Mouse (Mus musculus) yolk sac, embryonic 10.5 days (tissue): Measurements from ENCODE around the gene Nostrin.

Experiments used
- DNase-seq: peaks from one replicate; pipeline ENCODE4 v3.0.0-alpha.2; 2017; ENCODE audit warnings: low spot score

Nostrin gene

DNA sequence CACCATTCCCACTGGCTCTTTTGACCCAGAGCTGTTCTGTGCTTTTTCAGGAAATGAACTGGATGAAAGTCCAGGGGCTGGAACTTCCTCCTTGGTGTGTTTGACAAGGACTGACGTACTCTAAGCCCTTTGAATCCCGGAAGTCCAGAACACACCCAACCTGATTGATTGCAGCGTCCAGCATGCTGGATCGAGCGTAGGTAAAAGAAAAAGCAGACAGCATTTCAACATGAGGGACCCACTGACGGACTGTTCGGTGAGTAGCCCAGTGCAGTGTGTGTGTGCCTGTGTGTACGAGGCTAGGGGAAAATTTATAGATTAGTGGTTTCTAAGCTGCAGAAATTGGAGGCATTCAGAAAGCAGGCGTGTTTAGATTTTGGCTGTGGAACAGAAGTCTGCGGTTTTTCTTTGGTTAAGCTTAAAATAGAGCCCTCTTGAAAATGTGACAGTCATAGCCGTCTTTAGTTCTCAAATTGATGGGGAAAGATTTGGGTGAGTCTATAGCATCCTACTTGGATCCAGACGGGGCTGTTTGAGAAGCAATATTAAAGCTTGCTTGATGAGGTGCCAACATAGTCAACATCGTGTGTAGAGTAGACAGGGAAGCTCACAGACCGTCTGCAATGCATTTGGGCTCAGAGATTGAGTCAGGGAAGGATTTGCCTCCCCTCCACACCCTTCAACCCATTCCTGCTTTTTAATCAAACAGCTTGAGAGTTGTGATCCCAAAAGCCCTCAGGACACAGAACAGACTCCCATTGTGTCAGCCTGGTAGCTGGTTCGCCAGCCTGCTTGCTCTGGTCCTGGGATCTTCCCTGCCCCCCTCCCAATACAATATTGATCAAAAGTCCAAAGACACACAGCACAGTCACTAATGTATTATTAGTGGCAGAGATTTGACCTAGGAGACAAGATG, at the start of gene Nostrin:
Nostrin (plus strand) TSS at position 140 of the 916 bp plus-strand sequence.
- DNase-seq, result peak; percentile 81

DNA sequence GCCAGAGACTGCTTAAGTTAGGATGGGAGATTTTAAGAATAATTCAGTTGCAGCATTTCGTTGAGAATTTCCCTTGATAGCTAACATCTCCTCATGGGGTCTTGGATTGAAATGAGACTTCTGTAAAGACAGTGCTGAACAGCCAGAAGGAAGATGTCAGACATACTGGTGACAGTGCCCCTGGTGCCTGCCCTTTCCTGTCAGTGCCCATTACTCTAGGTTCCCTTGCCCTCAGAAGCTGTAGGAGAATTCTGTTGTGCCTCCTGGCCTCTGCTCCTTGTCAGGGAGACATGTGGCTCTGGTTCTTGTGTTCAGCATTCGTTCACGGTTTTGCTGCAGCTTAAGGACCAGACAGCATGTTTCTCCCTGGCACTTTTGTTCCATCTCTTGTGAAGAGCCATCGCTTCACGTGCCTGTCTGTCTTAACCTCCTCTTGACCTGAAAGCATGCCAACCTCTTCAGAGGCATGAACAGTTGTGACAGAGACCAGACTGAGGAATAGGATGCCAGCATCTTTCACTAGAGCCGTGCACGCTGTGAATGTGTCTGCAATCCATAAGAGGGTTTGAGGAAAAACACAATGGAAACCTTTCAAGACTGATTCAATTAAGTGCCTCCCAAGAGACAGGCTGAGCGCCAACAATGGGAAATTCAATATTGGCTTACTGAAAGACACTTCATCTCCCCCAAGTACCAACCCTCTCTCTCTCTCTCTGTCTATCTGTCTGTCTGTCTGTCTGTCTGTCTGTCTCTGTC, 48.9 kb upstream of the Nostrin start:
- DNase-seq, result no peak

DNA sequence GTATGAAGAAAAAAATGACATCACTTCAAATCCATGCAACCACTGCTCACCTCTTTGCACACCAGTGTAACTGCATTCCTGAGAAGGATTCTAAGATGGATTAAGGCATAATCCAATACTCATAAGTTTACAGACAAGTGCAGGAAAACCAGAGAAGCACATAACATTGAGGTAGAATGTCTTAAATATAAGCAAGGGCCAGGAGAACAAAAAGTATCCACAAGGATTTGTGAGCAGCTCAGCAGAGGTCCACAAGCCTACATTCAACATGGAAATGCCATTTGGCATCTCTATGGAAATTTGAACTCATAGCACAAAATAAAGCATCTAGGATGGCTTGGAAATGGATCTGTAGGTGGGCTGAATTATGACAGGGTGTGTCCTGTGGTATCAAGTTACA, 39.8 kb upstream of the Nostrin start:
- DNase-seq, result no peak

DNA sequence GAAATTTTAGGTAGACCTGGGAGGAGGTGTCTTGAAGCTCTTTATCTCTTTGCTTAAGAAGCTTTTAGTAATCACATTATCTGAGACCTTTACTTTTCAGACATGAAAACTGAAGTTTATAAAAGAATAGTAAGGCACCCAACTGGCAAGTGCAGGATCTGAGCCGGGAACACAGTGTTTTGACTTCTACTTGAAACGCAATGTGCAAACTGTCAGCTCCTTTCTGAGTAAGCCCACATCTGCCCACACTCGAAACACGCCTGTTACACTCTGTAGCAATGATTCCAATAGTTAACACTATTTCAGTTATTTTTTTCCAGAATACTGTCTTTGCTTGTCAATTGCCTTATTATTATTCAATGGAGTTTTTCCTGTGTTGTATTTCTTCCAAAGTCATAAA, 38.8 kb upstream of the Nostrin start:
- no peak for DNase-seq

DNA sequence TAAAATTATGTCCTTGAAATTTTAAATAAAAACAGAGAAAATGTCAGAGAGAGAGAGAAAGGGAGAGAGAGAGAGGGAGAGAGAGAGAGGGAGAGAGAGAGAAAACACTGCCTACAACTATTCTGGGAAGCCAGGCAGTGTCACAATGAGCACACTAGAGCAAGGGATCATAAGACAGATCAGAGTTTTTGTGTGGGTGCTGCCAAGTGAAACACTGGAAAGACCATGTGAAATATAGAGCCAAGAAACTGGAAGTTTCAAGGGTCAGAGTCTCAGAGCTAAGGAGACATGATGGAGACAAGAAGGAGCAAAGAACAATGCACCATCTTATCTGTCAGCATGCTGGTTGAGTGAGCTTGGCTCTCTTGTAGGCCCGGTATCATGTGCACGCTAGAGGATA, 38.1 kb upstream of the Nostrin start:
- DNase-seq, result no peak

DNA sequence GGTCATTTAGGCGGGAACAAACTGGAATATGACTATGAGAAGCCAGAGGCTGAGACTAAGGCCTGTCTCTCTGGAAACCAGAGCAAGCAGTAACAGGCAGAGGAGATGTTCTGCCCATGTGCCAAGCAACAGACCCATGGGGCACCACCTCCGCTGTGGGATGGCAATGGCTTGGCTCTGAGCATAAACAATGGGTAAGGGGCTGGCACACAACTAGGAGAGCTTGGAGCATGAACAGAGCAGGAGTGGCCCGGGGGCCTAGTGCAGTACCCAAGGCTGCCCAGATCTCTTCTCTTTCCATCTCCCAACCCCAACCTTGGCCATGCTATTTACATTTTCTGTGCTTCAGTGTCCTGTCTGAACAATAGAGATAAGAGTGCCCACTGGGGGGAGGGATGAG, 36.9 kb upstream of the Nostrin start:
- DNase-seq, result no peak

DNA sequence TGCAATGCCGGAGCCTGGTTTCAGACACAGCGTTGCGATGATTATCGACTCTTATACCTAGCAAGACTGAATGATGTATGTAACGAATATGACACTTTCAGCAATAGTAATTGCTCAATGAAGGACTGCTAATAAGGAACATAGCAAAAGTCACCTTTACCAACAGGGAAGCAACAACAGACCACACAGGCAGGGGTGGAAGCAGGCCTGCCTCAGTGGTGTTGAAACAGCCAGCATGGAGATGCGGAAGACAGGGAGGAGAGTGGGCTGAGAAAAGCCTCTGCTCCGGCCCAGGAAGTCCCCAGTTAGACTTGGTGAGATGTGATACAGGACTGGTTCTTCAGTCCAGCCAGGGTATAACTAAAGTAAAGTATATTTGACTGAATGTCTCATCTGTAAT, 36.5 kb upstream of the Nostrin start:
- DNase-seq, result no peak

DNA sequence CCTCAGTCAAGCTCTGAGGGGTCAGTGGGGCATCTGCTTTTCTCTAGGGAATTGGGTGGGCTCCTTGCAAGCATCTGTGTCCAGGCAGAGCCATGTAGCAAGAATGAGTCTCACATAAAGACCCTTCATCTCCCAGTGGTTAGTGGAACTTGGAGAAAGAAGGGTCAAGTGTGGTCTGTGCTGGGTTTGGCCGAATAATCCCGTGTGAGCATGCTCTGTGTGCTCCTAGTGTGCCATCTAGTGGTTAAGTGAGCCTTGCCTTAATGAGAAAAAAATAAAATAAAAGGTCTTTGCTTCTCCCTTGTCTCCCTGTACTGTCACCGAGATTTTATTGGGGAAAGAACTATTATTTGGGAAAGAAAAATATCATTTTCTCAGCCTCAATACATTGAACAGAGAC, 34.9 kb upstream of the Nostrin start:
- DNase-seq, result peak; percentile 38

DNA sequence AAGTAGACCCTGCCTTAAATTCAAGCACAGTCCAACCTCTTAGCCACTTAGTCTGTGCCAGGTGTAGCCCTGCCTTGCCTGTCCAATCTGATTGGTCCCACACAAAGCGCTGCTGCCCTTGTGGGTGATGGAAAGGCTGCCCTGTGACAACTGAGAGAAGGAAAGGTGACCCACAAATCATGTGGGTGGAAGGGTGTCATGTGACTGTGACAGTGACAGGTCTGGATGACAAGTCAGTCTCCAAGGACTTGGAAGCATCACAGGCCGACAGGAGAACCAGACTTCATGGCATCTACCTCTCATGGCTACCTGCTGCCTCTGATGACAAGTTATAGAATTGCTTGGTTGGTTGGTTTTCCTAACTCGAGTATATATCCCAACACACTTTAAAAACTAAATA, 32.1 kb upstream of the Nostrin start:
- DNase-seq, result no peak

DNA sequence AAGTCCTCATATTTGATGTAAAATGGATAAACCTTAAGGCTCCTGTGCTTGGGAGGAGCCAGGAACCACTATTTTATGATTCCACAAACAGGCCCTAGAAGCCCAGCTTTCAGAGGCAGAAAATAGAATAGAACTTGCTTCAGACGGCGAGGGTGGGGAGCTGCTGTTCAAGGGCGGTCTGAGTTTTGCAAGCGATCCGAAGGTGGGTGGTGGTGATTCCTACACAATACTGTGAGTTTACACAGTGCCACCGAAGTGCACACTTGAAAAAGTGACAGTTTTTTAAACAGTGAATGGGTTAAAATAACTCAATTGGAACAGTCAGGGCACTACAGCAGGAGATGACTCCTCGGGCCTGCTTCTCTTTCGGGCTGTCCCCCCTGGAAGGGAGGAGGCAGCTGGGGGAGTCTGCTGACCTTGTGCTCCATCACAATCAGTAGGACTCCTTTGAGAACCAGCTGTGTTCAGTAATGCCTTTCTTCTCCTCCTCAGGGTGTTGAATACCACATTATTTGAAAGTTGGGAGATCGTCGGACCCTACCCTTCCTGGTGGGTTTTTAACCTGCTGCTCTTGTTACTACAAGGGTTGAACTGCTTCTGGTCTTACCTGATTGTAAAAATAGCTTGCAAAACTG, 31.0 kb upstream of the Nostrin start:
- no peak for DNase-seq

DNA sequence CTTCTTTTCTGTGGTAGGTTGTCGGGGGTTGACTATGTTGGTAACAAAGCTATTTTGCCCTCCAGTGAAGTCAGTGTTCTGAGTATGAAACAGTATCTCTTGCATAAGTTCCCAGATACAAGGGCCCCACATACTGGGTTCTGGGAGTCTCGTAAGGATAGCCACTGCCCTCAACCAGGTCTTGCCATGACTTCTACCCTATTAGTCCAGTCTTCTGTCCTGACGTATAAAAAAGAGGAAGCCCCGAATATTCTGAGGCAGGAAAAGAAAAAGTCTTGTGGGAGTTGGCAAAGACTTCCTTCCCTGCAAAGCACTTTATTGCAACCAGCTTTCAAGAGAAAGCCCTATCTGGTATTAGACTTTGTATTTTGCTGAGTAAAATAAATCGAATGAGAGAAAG, 26.4 kb upstream of the Nostrin start:
- no peak for DNase-seq

DNA sequence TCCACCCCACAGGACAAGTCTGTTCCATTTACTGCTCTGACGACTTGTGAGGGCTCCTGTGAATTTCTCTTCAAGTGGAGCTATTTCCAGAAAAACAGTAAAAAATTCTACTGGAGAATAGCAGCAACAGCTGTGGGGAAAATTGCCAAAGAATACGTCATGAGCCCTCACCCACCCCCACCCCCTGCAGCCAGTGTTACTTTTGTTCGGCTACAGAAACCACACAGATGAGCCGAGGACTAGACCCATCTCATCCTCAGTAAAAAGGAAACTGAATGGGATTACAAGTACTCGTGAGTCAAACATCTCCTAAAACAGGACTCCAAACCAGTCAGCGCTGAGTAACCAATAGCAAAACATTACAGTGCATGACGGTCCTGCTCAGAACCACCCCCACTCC, 25.9 kb upstream of the Nostrin start:
- DNase-seq, result no peak

DNA sequence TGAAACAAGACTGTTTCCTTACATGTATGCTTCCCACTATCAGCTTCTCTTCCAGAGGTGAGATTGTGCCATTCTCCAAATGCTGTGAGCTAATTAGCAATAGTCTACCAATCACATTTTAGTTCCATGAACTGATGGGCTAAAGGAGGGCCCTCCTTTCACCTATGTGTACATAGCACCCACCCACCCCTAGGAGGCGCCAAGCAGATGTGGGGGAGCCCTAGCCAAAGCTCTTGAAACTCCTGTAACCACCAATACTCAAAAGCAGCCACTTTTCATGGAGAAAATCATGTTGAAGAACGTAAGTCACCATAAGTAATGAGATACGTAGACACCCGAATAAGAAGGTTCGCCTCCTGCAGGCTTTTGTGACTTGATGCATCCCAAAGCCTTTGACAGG, 23.0 kb upstream of the Nostrin start:
- DNase-seq, result no peak

DNA sequence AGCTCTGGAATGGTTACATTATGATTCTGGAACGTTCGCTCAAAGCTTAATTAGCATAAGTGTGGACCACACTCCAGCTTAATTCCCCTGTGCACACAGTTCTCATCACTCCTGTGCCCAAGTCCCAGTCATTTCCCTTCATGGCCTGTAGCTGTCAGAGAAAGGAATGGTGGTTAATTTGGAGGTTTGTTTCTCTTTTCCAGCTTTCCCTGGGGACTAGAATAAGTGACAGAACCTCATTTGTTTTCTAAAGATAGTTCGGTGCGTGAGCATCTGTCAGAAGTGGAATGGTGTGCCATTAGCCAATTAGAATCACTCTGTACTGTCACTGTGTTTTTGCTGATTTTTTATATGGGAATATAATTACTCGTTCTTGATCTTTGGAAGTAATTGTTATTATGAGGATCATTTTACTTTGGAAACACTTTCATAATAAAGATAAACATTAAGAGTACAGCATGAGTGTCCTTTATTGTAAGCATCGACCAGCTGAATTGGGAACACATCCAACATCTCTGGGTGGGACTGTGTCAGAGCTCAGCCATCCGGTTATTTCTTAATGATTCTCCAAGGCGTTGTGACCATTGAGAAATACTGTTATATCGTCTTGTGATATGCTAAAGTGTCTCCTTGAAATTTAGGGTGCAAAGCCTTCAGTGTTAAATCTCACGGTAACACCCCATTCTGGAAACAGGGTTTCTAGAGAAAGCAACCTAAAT, 21.6 kb upstream of the Nostrin start:
- DNase-seq, result no peak

DNA sequence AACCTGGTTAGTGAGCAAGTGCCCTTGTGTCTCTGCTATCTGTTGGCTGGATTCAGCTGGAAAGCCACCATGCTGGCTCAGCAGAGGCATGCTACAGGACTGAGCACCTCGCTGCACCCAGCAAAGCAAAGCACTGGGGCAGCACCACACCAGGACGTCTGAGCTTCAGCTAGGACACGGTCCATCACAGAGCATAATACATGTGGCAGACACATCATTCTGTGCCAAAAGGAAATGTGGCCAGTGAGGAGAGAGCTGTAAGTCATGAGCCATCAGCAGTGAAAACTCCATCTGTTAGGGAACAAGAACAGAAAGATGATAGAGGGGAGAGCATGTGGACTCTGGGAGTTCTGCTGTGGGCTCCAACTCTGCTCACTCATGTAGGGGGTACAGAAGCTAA, 19.7 kb upstream of the Nostrin start:
- no peak for DNase-seq

DNA sequence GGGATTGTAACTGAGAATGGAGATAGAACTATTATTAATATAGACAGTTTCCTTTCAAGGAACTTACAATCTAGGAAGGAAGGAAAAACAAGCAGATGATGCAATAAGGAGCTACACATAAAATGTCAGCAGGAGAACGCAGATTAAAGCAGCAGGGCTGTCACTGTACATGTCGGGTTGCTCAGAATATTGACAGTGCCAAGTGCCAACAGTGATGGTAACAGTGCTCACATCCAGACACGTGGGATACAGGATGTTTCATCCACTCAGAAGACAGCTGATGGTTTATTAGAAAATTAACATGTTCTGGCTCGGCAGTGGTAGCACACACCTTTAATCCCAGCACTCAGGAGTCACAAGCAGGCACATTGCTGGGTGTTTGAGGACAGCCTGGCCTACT, 18.8 kb upstream of the Nostrin start:
- DNase-seq, result no peak

DNA sequence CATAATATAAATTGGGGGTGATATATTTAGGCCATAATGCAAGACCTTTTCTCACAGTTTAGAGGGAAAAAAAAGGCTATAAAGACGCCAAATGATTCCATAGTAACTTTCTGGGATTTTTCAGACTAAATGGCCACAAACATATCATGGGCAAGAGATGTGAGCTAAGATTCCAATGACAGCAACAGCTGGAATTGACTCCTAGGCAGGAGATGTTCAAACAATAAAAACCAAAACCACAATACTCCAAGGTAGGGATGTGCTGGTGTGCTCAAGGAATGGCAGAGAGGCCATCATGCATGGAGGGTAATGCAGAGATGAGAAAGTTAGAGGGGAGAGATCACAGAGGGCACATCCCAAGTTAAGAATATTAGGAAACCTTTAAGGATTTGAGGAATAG, 16.6 kb upstream of the Nostrin start:
- no peak for DNase-seq

DNA sequence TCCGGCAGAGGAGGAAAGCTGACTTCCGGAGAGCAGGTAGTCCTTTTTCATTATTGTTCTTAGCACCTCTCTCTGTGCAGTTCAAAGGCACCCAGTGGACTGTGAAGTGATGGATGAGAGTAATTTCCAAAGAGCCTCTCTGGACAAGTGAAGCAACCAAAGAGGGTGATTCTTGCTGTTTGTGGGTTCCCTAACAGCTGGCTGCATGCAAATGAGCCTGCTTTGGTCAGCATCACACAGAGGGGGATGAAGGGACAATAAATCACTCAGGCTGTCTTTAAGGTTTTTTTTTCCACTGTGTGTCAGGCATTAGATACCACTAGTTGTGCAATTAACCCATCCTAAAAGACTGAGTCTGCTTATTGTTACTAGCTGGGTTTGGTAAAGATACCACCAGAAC, 15.9 kb upstream of the Nostrin start:
- DNase-seq, result no peak

DNA sequence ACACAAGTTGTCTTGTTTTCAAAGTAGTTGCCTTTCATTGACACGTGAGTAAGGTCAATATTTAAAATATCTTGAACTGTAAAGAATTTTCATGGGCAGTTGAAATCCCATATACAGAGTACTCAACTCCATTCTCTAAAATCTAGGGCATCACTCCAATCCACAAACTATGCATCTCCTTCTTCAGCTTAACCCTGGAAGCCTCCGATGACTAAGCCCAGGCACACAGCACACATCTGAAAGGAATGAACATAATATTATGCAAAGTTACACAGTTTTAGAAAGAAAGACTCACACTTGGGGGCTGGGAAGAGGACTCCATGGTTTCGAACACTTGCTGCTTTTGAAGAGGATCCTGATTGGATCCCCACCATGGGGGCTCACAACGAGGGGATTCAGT, 13.9 kb upstream of the Nostrin start:
- no peak for DNase-seq

DNA sequence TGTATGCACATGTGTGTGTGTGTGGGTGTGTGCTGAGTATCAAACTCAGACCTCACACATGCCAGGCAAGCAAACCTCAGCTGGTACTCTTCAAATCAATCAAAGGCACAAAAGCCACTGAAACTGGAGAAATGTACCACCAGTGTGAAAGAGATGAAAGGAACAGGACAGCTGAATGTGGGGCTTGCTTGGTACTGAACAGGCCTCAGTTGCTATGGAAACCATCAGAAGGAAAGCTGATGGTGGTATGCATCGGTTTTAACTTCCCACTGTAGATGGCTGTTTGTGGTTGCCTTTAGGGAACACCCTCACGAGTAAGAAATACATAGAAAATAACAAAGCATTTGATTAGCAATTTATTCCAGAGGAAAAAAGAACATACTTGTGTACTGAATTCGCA, 10.2 kb upstream of the Nostrin start:
- no peak for DNase-seq

DNA sequence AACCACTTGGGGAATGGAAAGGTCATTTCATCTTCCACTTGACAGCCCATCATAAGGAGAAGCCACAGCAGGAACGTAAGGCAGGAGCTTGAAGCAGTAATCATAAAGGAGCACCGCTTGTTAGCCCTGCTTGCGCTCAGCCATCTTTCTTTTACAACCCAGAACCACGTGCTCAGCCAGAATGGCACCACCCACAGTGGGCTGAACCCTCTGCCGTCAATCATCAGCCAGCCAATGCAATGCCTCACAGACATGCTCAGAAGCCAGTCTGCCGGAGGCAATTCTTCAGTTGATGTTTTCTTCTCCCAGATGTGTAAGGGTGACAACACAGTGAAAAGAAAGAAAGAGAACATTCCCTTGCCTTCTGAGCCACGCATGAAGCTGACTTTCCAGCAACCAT, 7.3 kb upstream of the Nostrin start:
- no peak for DNase-seq

DNA sequence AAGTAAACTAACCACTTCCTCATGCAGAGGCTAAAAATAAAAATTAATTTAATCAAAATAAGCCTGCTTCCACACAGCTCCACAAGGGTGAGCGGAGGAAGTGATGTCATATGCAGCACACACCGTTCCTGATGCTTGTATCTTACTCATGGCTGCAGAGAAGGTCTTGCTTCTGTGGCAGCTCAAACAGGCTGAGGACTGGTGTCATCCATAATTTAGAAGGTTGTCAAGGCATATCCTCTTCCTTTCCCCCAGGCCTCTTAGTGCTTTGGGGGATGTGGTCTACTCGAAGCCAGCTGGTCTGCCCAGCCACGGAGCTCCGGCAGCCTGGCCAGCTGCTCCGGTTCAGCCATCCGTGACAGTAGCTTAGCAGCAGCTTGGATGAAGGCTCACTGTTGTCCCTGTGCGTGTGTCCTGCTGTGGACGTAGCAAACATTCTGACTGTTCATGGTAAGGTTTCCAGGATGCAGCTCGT, 6.6 kb upstream of the Nostrin start:
- no peak for DNase-seq
